Mouse (Mus musculus): ENCODE data around the gene Defa25.
"Not testable (repeated sequence)": the region's sequence is repeated elsewhere in the genome, so short reads cannot be mapped to it uniquely, and the experiment has no call there.

The Defa25 gene

DNA sequence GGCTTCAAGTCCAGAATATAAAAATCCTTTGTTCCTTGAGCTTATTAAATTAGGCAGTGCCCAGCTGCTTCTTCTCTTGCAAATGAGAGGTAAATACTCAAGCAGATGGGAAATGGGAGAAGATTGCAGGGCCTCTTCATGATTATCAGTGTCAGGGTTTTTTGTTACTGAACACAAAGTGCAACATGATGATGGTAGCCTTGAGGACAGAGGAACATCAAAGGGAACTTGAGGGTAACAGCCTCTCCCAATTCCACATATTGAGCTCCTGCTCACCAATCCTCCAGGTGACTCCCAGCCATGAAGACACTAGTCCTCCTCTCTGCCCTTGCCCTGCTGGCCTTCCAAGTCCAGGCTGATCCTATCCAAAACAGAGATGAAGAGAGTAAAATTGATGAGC lies at the start of gene Defa25:
Defa25 (plus strand) TSS at position 301 of the 400 bp plus-strand sequence.
- not testable (repeated sequence) for DNase-seq

DNA sequence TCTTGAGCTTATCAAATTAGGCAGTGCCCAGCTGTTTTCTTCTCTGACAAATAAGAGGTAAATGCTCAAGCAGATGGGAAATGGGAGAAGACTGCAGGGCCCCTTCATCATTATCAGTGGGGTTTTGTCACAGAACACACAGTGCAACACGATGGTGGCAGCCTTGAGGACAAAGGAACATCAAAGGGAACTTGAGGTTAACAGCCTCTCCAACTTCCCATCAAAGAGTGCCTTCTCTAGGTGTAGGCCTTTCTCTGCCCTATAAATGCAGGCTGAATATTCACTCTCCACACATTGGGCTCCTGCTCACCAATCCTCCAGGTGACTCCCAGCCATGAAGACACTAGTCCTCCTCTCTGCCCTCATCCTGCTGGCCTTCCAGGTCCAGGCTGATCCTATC lies 29.5 kb upstream of the Defa25 start, which contains the start of gene Defa23:
Defa23 (plus strand) TSS at position 301 of the 400 bp plus-strand sequence.
- not testable (repeated sequence) for DNase-seq

DNA sequence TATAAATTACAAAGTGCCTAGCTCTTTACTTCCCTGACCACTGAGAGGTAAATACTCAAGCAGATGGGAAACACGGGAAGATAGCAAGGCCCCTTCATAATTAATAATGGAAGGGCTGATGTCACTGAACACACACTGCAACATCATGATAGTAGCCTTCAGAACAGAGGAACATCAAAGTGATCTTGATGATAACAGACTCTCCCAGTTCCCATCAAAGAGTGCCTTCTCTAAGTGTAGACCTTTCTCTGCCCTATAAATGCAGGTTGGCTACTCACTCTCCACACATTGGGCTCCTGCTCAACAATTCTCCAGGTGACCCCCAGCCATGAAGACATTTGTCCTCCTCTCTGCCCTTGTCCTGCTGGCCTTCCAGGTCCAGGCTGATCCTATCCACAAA lies 19.5 kb upstream of the Defa25 start, which contains the start of gene Defa35:
Defa35 (plus strand) TSS at position 301 of the 400 bp plus-strand sequence.
- DNase-seq: not testable (repeated sequence)

DNA sequence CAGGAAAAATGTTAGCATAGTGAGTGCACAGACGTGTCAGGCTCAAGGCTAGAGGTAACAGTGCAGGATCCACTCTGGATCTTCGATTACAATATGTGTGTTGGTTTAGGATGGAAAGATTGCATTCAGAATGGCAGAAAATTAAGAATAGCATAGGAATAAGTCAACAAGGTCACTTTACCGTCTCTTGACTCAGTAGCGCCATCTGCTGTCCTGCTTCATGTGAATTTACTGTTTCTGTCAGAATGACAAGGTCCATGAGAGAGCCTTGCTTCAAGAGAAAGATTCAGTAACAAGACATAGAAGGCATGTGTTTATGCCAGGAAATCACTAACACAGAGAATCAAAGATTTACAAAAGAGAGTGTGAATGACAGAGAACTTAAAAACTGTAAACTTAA lies 8.9 kb downstream of the Defa25 start:
- DNase-seq: peak; percentile 1

DNA sequence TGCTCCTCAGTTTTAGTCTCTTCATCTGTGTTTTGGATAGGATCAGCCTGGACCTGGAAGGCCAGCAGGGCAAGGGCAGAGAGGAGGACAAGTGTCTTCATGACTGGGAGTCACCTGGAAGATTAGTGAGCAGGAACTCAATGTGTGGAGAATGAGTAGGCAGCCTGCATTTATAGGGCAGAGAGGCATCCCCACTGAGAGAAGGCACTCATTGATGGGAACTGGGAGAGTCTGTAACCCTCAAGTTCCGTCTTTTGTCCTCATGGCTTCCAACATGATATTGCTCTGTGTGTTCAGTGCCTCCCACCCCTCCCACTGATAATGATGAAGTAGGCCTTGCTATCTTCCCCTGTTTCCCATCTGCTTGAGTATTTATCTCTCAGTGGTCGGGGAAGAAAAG lies 11.7 kb downstream of the Defa25 start, which contains the start of gene Gm14851:
Gm14851 (minus strand) TSS at position 101 of the 400 bp plus-strand sequence.
- not testable (repeated sequence) for DNase-seq

DNA sequence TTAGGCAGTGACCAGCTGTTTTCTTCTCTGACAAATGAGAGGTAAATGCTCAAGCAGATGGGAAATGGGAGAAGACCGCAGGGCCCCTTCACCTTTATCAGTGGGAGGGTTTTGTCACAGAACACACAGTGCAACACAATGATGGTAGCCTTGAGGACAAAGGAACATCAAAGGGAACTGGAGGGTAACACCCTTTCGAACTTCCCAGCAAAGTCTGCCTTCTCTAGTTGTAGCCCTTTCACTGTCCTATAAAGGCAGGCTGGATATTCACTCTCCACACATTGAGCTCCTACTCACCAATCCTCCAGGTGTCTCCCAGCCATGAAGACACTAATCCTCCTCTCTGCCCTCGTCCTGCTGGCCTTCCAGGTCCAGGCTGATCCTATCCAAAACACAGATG lies 50.1 kb downstream of the Defa25 start, which contains the start of gene Defa30:
Defa30 (plus strand) TSS at position 301 of the 400 bp plus-strand sequence.
- DNase-seq: not testable (repeated sequence)
